Mouse (Mus musculus): ENCODE results near the gene Dtnb. TPM values are rescaled to one million over a fixed set of nuclear protein-coding genes. Genes with fewer than 3 reads are reported as not detected.

The Dtnb gene
- polyA plus RNA-seq, 1 experiment from 2014 or later: 40.5 TPM

- Histone ChIP-seq H3K9ac (no peak overlapping the region), H3K36me3 (peaks cover 5% of the 10 kb centered on the region; the same call in 1 of the 2 replicates), H3K27ac (replicated peaks) (no peak overlapping the region), H3K9me3 (replicated peaks) (no peaks in the 10 kb centered on the region), H3K4me2 (replicated peaks) (no peak overlapping the region), H3K4me1 (peaks cover 47% of the 10 kb centered on the region), H3K27me3 (no peaks in the 10 kb centered on the region), H3K4me3 (replicated peaks) (no peak overlapping the region)
- WGBS: 53% methylated on average over 12 of the region's 12 CpGs
- peak; percentile 26; the same call in 1 of the 2 replicates for ATAC-seq (ENCODE audit: insufficient number of reproducible peaks, low FRiP score, low TSS enrichment, low read depth)
These were observed 253.5 kb downstream of the Dtnb start for GRCm38 (mm10) chr12:3825714-3826080.

DNA sequence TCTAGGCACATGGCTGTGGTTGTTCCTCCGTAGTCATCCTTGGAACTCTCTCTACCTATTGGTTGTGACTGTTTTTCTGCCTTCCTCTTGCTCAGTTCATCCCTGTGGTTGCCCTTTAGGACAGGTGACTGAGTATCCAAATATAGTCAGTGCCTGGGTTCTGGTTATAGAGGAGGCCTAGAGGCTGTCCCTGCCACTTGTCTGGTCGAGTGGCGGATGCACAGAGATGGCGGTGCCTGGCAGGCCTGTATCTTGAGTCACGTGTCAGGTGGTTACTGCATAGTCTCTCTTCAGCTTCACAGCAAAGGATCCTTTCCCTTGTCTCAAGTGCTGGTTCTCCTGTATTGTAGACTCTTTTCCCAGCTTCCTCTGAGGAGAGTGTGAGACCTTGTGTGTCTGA, 255.6 kb downstream of the Dtnb start:
- no peak for ATAC-seq (ENCODE audit: insufficient number of reproducible peaks, low FRiP score, low TSS enrichment, low read depth)
- Histone ChIP-seq H3K9me3 (replicated peaks) (no peaks in the 10 kb centered on the region), H3K27me3 (no peaks in the 10 kb centered on the region), H3K4me1 (peaks cover 50% of the 10 kb centered on the region), H3K36me3 (peaks cover 5% of the 10 kb centered on the region; the same call in 1 of the 2 replicates), H3K27ac (replicated peaks) (no peak overlapping the region), H3K9ac (no peak overlapping the region), H3K4me2 (replicated peaks) (no peak overlapping the region), H3K4me3 (replicated peaks) (no peak overlapping the region)
- WGBS: 81% methylated on average over 5 of the region's 5 CpGs

Small RNA genes lying within 50 kb of the gene (microRNA-seq; reads per million reads assigned to microRNA genes)
- gene Gm26050 (ENCODE audit: borderline number of aligned reads): not detected

Other genes starting within 250 kb of the Dtnb start
- gene Kif3c, start 207.2 kb upstream of the Dtnb start, polyA plus RNA-seq (2015; fragmentation: Nextera tagmentation; extraction: Ambion mirVana): 13.2 and 14.8 TPM in 2 replicates
- 17.7 and 18.0 TPM in 2 replicates for gene Asxl2, start 145.5 kb upstream of the Dtnb start, polyA plus RNA-seq (2015; fragmentation: Nextera tagmentation; extraction: Ambion mirVana)
- gene Dnmt3a, start 233.6 kb downstream of the Dtnb start, polyA plus RNA-seq (2015; fragmentation: Nextera tagmentation; extraction: Ambion mirVana): 114 and 135 TPM in 2 replicates